Mouse (Mus musculus): ENCODE results near the gene Tspan7. TPM values are rescaled to one million over a fixed set of nuclear protein-coding genes. Genes with fewer than 3 reads are reported as not detected.

The Tspan7 gene
- total and polyA plus RNA-seq, 2 experiments: 12.7 to 27.0 TPM

DNA sequence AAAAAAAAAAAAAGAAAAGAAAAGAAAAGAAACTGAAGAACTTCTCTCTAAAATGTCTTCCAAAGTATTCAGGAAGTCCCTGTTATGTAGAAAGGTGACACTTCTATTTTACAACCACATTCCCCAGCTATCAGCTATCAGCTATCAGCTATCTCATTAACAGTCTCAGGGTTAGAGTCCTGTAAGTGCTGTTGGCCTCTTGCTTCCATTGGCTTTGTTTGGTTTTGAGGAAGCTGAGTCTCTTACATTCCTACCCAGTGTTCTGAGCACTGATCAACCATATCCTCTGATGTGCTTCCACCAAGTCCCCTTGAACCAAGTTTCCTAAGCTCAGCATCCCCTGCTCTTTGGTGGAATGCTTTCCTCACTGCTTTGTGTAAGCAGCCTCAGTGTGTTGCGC lies 7.9 kb upstream of the Tspan7 start:
- no peak overlapping the region for H3K9ac ChIP-seq (ENCODE audit: low read depth, low read length)
- 92% methylated on average over 1 of the region's 1 CpGs for whole genome bisulfite sequencing
- H3K27ac ChIP-seq (replicated peaks; ENCODE audit: insufficient read depth, low read depth, low read length): no peak overlapping the region
- TF ChIP-seq CTCF (IDR thresholded peaks at IDR 0.05; ENCODE audit: low read depth, low read length) (no peak), POLR2A (IDR thresholded peaks at IDR 0.05; ENCODE audit: extremely low read depth, insufficient read depth, low read length) (no peak)
- no peak overlapping the region for H3K4me3 ChIP-seq (ENCODE audit: insufficient read depth, low read depth, low read length)
- no peaks in the 10 kb centered on the region for H3K27me3 ChIP-seq (ENCODE audit: control insufficient read depth, insufficient read depth, low read length)
- DNase-seq (ENCODE audit: extremely low read depth, low read depth, low spot score): no peak
- no peaks in the 10 kb centered on the region for H3K36me3 ChIP-seq (ENCODE audit: control insufficient read depth, insufficient read depth, low read length)
- no peaks in the 10 kb centered on the region for H3K4me1 ChIP-seq (ENCODE audit: control insufficient read depth, insufficient read depth, low read length)
- H3K79me2 ChIP-seq (ENCODE audit: control insufficient read depth, insufficient read depth, low read length): no peaks in the 10 kb centered on the region

- Histone ChIP-seq H3K79me2 (ENCODE audit: control insufficient read depth, insufficient read depth, low read length) (no peaks in the 10 kb centered on the region), H3K4me1 (ENCODE audit: control insufficient read depth, insufficient read depth, low read length) (no peaks in the 10 kb centered on the region), H3K27me3 (ENCODE audit: control insufficient read depth, insufficient read depth, low read length) (no peaks in the 10 kb centered on the region), H3K27ac (replicated peaks; ENCODE audit: insufficient read depth, low read depth, low read length) (no peak overlapping the region), H3K9ac (ENCODE audit: low read depth, low read length) (no peak overlapping the region), H3K36me3 (ENCODE audit: control insufficient read depth, insufficient read depth, low read length) (no peaks in the 10 kb centered on the region), H3K4me3 (ENCODE audit: insufficient read depth, low read depth, low read length) (no peak overlapping the region)
- 79% methylated on average over 10 of the region's 10 CpGs for WGBS
- no peak for TF ChIP-seq POLR2A (IDR thresholded peaks at IDR 0.05; ENCODE audit: extremely low read depth, insufficient read depth, low read length)
- TF ChIP-seq CTCF (IDR thresholded peaks at IDR 0.05; ENCODE audit: low read depth, low read length): no peak
- no peak for DNase-seq (ENCODE audit: extremely low read depth, low read depth, low spot score)
Measured at GRCm38 (mm10) chrX:10479031-10479886, 5.7 kb upstream of the Tspan7 start.

DNA sequence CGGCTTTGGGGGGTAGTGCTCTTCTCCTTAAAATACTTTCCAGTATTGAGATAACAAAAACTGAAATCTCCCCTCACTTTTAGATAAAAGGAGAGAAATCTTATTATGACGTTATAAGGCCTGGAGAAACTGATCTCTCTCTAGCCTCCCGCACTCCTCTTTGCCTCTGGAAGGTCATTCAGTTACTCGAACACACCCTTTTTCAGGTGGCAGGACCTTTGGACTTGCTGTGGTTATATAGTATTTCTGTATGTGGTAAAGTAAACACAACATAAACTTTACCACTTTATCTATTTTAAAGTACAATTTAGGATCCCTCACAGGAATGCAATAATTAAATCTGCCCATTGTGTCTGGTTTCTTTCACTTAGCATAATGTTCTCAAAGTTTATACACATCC lies 5.0 kb upstream of the Tspan7 start:
- Histone ChIP-seq H3K79me2 (ENCODE audit: control insufficient read depth, insufficient read depth, low read length) (no peaks in the 10 kb centered on the region), H3K4me1 (ENCODE audit: control insufficient read depth, insufficient read depth, low read length) (no peaks in the 10 kb centered on the region), H3K36me3 (ENCODE audit: control insufficient read depth, insufficient read depth, low read length) (no peaks in the 10 kb centered on the region), H3K4me3 (ENCODE audit: insufficient read depth, low read depth, low read length) (no peak overlapping the region), H3K9ac (ENCODE audit: low read depth, low read length) (no peak overlapping the region), H3K27me3 (ENCODE audit: control insufficient read depth, insufficient read depth, low read length) (no peaks in the 10 kb centered on the region), H3K27ac (replicated peaks; ENCODE audit: insufficient read depth, low read depth, low read length) (no peak overlapping the region)
- DNase-seq (ENCODE audit: extremely low read depth, low read depth, low spot score): no peak
- no peak for TF ChIP-seq POLR2A (IDR thresholded peaks at IDR 0.05; ENCODE audit: extremely low read depth, insufficient read depth, low read length)
- TF ChIP-seq CTCF (IDR thresholded peaks at IDR 0.05; ENCODE audit: low read depth, low read length): no peak
- WGBS: 85% methylated on average over 4 of the region's 4 CpGs

DNA sequence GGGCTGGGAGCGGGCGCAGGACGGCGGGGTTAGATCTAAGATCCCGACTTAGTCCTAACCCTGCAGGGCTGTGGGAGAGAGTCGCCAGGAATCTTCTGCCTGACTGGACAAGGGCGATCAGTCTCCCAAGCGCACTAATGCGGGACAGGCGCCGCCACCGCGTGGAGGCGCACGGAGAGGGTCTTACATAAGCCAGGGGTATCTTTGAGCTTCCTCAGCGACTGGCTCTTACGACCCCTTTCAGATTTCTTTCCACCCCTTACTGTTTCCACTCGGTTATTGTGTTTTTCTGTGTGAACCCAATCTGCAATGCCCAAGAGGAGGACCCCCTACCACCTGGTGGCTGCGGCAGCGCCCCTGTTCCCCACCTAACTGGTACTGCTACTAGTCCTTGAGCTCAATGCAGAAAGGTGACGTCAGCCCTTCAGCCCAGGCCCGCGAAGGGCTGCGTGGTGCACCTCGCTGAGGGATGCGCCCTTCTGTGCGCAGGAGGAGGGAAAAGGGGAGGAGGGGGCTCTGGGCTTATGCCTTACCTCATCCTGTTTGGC lies 780 bp downstream of the Tspan7 start:
- TF ChIP-seq POLR2A (IDR thresholded peaks at IDR 0.05; ENCODE audit: extremely low read depth, insufficient read depth, low read length) (no peak), CTCF (IDR thresholded peaks at IDR 0.05; ENCODE audit: low read depth, low read length) (0 out of 2 replicates have a peak, but pooled peaks have one; percentile 10)
- H3K27ac ChIP-seq (replicated peaks; ENCODE audit: insufficient read depth, low read depth, low read length): peak overlapping the region; percentile 54
- H3K9ac ChIP-seq (ENCODE audit: low read depth, low read length): peak overlapping the region; percentile 63

DNA sequence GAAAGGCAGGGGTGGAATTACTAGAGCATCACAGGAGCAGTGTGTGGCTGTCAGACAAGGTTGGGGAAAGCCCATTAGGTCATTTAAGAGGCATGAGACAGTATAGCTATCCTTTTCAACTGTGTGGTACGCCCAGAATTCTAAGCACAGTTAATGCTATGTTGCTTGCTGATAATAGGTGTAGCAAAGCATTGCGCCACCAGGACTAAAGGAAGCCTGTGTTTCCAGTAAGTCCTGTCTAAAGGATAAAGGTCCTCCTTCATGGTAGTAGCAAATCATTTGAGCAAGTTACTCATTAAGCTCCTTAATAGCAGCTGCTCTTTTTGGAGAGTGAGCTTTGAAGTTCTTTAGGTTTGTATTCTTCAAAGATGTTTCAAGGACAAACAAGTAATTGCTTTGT lies 13.6 kb downstream of the Tspan7 start:
- Histone ChIP-seq H3K36me3 (ENCODE audit: control insufficient read depth, insufficient read depth, low read length) (no peaks in the 10 kb centered on the region), H3K27me3 (ENCODE audit: control insufficient read depth, insufficient read depth, low read length) (no peaks in the 10 kb centered on the region), H3K4me3 (ENCODE audit: insufficient read depth, low read depth, low read length) (no peak overlapping the region), H3K79me2 (ENCODE audit: control insufficient read depth, insufficient read depth, low read length) (no peaks in the 10 kb centered on the region), H3K27ac (replicated peaks; ENCODE audit: insufficient read depth, low read depth, low read length) (no peak overlapping the region), H3K4me1 (ENCODE audit: control insufficient read depth, insufficient read depth, low read length) (peaks cover 4% of the 10 kb centered on the region; the same call in 1 of the 2 replicates), H3K9ac (ENCODE audit: low read depth, low read length) (no peak overlapping the region)
- WGBS: 22% methylated on average over 2 of the region's 2 CpGs
- peak; percentile 11 for DNase-seq (ENCODE audit: extremely low read depth, low read depth, low spot score)
- no peak for TF ChIP-seq POLR2A (IDR thresholded peaks at IDR 0.05; ENCODE audit: extremely low read depth, insufficient read depth, low read length)
- TF ChIP-seq CTCF (IDR thresholded peaks at IDR 0.05; ENCODE audit: low read depth, low read length): no peak

More for the DNA sequence above, 780 bp downstream of the Tspan7 start:
- Histone ChIP-seq H3K27me3 (ENCODE audit: control insufficient read depth, insufficient read depth, low read length) (no peaks in the 10 kb centered on the region), H3K4me3 (ENCODE audit: insufficient read depth, low read depth, low read length) (peak overlapping the region; percentile 61), H3K36me3 (ENCODE audit: control insufficient read depth, insufficient read depth, low read length) (no peaks in the 10 kb centered on the region), H3K4me1 (ENCODE audit: control insufficient read depth, insufficient read depth, low read length) (no peaks in the 10 kb centered on the region), H3K79me2 (ENCODE audit: control insufficient read depth, insufficient read depth, low read length) (peaks cover 3% of the 10 kb centered on the region; the same call in 1 of the 2 replicates)
- DNase-seq (ENCODE audit: extremely low read depth, low read depth, low spot score): no peak
- 3% methylated on average over 27 of the region's 27 CpGs for WGBS

DNA sequence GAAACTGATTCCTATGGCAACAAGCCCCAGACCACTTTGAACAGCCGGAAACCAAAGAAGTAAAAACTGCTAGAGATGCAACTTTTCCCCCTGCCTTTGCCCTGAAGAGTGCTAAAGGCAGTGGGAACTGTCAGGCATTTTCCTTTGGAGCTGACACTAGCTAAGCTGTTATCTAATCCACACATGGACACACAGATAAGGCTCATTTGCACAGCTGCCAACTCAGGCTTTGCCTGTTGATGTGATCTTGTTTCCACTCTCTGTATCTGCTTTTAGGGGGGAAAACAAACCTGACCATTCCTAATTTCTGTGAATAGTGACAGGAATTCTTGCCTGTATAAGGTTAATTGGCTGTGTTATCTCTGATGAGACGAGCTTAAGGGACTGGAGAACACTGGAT lies 17.7 kb downstream of the Tspan7 start:
- H3K36me3 ChIP-seq (ENCODE audit: control insufficient read depth, insufficient read depth, low read length): no peaks in the 10 kb centered on the region
- no peak overlapping the region for H3K27ac ChIP-seq (replicated peaks; ENCODE audit: insufficient read depth, low read depth, low read length)
- no peak for TF ChIP-seq POLR2A (IDR thresholded peaks at IDR 0.05; ENCODE audit: extremely low read depth, insufficient read depth, low read length)
- no peak for TF ChIP-seq CTCF (IDR thresholded peaks at IDR 0.05; ENCODE audit: low read depth, low read length)
- no peak overlapping the region for H3K4me3 ChIP-seq (ENCODE audit: insufficient read depth, low read depth, low read length)
- peaks cover 4% of the 10 kb centered on the region; the same call in 1 of the 2 replicates for H3K4me1 ChIP-seq (ENCODE audit: control insufficient read depth, insufficient read depth, low read length)
- 22% methylated on average over 2 of the region's 2 CpGs for WGBS
- no peak for DNase-seq (ENCODE audit: extremely low read depth, low read depth, low spot score)
- no peaks in the 10 kb centered on the region for H3K27me3 ChIP-seq (ENCODE audit: control insufficient read depth, insufficient read depth, low read length)
- no peaks in the 10 kb centered on the region for H3K79me2 ChIP-seq (ENCODE audit: control insufficient read depth, insufficient read depth, low read length)
- H3K9ac ChIP-seq (ENCODE audit: low read depth, low read length): no peak overlapping the region
